Mouse (Mus musculus) right cerebral cortex, postnatal 36 days (tissue): ENCODE data around the gene Atm.

Experiments used
- DNase-seq, 2 experiments: peaks; one replicate each; pipeline ENCODE4 v3.0.0; 2022; ENCODE audit warnings: low spot score in 2 of 2, mixed read lengths in 1 of 2

The Atm gene

DNA sequence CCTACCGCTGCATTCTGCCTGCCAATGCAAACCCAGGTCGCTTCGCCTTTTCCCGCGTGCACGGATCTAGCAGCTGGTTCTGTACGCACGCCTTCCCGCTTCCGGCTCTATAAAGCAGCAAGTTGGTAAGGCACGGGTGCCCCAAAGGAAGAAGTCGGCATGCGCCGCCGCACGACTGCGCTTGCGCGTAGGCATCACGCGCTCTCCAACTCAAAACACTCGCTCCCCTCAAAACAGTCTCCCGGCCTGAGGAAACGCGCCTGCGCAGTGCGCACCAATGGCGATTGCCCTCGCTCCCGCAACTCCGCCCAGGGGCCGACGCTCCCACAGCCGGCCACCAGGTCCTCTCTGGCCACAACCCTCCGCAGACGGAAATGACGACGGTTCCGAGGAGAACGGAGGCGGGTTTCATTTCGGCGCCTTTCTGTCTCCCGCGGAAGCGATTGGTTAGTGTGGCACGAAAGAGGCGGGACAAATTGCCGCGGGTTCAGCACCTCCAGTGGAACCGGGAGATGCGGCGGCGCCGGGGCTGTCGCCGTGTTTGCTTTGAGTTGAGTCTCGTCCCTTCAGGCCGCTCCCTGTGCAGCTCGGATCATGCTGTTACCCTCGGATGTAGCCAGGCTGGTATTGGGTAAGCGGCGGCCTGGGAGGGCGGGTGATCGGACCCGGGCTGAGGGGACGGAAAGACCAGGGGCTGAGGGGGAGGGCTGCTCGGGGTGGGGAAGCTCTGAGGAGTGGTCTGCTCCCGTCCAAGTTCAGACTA lies at the start of gene Atm, which contains the start of gene Npat:
Atm (minus strand) TSS at position 183 of the 763 bp plus-strand sequence.
Npat (plus strand) TSS at position 490 of the 763 bp plus-strand sequence.
- DNase-seq, result peak; percentile 99

DNA sequence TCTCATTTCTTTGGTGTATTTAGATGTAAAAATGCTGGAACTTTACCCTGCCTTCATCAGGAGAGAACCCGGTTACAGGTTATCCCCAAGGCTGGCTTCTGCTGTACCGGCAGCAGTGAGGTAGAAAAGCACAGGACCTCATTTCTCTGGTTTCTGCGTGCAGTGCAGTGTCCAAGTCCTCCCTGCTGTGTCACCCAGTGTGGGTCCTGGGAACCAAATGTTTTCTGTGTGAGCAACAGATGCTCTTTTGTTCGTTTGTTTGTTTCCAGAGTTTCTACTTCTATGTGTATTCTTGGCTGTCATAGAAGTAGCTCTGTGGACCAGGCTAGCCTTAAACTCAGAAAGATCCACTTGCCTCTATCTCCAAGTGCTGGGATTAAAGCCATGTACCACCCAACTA lies 45.3 kb upstream of the Atm start:
- DNase-seq, result no peak

DNA sequence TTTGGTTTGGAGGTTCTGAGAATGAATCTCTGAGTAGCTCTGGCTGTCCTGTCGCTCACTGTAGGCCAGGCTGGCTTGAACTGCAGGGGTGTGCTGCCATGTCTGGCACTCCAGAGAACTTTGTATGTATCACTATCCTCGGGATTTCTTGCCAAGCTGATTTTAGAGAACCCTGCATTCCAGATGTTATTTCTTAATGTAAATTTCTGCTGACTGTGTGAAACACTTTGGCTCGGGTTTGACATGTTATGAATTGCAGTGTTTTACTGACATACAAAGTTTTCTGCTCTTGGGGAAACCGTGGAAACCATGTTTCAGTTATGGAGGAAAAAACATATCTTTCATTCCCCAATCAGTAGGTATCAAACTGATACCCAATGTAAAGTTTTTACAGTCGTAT lies 39.2 kb upstream of the Atm start:
- DNase-seq, result no peak

DNA sequence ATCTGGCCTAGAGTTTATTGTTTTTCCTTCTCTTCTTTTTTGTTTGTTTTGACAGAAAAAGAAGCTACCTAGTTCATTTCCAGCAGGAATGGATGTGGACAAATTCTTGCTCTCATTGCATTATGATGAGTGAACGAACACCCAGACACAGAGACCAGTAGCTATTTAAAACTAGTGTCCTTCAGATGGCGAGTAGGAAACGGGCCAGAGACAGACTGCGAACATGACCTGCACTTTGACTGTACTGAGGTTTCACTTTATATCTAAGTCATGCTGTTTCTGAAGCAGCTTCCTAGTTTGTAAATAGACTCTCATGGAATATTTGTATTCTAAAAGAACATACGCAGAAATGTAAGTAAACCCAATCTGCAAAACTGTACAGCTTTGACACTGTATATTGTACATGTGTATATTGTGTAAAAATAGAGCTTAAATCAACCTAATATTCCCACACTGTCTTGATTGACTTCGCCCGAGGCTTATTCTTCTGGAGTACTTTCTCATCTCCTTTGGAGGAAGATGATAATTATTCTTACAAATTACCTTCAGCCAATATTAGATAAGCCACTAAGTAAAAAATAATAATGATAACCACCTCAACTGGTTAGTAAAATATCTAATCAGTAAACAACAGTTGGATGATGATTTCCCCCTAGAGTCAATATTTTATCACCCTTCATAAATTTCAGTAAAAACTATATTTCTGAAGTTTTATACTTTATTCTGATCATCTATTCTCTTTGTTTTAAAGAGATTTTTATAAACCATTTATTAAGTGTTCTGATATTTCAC lies 36.2 kb upstream of the Atm start:
- DNase-seq, result no peak

DNA sequence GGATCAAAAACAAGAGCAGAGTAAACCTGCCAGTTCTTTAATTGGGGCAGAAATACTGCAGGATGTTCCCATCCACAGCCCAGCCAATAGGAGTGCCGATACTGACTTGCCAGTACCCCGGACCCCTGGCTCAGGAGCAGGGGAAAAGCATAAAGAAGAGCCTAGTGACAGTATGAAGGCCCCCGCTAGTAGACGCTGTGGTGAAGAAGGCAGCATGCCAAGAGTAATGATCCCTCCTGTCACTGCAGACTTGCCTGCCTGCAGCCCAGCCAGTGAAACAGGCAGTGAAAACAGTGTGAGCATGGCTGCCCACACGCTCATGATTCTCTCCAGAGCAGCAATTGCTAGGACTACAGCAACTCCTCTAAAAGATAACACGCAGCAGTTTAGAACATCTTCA lies 34.1 kb upstream of the Atm start:
- DNase-seq, result no peak

DNA sequence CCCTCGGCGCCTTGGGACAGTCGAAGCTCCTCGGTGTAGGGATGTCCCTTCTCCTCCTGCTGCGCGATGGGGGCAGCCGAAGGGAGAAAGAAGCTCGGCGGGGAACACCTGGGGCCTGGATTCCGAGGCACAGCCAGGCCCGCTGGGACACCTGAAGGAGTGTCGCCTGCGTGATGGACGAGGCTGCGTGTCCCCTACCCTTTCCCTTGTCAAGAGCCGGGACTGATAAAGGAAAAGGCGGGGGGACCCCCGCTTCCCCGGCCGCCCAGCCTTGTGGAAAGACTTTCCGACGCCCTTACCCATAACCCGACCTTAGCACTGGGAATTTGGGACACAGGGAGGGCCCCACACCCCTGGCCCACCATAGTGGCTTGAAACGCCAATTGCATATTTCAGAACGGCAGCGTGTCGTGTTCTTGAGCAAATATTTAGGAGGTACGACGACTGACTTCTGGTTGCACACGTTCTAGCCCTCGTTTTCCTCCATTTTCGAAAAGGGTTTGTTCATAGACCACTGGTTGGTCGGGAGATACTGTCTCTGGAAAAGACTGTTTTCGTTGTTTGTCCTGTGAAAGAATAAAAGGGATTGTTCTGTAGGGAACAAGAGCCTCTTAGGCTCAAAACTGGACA lies 911 bp upstream of the Atm start:
- peak in 1 of 2 experiments; percentile 8 for DNase-seq

DNA sequence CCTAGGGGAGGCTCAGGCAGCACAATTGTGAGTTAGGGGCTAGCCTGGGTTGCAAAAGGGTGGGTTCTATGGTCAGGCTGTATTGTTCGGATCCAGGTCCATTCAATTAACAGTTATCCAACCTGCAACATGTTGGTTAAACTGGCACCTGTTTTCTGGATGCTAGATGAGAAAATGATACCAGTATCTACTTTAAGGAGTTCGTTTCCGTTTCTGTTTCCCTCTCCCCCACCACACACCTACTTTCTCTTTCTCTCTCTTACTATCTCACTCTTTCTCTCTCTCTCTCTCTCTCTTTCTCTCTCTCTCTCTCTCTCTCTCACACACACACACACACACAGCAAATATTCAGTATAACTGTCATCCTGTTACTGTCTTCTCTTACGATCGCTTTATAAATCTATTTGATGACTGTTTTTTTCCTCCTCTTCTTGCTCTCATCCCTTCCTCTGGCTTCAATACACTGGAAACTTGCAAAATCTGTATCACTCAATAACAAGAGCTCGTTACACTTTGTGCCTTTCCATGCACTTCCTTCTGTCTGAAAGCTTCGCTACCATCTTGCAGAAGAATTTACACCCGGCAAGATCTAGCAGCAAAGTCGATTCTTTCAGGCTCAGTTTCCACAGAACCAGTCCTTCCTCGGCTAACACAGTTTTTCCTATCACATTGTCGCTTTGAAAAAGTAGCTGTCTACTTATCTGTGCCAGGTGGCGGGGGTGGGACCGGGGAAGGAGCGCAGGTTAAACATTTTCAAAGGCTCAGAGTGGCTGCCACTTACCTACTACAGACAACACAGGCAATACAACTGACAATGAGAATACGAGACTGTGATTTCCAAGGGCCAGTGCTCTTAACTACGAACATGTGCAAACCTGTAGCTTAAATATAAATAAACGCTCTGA lies 872 bp downstream of the Atm start:
- no peak for DNase-seq

DNA sequence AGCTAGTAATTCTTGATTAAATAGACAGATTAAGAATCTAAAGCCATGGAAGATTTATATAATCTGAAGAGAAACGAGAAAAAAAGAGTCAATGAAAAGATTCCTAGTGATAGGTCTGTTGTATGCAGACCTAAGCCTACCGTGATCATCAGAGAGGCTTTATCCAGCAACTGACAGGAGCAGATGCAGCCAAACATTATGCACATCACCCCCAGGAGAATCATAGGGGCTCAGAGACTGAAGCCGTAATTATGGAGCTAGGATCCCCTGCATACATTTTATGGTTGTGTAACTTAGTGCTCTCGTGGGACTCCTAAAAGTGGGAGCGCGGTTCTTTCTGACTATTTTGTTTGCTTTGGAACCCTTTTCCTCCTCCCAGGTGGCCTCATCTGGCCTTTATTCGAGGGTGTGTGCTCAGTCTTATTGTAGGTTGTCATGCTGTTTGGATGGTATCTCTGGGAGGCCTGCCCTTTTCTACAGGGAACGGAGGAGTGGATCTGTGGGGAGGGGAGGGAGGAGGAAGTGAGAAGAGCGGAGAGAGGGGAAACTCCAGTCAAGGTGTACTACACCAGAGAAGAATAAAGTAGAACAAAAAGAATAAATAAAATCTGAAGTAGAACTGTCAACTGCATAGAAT lies 19.0 kb downstream of the Atm start:
- DNase-seq, result no peak

DNA sequence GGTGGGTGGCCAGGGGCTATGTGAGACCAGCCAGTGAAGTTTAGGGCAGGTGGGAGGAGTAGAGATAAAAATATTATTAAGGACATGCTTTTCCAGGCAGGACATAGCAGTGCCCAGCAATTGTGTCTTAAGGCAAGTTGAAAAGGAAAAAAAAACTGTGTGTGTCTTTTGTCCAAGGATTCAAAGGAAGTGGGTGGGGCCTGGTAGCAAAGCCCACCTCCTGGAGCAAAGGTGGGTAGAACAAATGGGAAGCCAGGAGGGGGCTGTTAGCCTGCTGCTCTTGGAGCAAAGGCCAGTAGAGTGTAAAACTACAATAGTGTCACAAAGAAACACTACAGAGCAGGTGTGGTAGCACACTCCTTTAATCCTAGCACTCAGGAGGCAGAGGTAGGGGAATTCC lies 22.4 kb downstream of the Atm start:
- no peak for DNase-seq

DNA sequence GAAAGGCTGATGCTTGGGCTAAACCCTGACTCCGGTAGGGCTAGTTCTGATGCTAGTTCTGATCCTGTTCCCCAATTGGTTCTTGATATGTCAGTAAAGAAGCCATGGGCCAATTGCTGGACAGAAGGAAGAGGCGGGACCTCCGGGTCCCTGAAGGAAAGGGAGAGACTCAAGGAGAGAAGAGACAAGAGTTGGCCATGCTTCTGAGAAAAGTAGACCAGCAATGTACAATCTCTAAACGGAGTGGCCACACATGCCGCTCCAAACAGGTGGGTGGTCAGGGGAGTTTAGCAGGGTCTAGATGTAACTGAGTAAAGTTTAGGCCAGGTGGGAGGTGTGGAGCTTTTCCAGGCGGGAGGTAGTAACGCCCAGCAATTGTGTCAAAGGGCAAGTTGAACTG lies 28.5 kb downstream of the Atm start:
- no peak for DNase-seq

DNA sequence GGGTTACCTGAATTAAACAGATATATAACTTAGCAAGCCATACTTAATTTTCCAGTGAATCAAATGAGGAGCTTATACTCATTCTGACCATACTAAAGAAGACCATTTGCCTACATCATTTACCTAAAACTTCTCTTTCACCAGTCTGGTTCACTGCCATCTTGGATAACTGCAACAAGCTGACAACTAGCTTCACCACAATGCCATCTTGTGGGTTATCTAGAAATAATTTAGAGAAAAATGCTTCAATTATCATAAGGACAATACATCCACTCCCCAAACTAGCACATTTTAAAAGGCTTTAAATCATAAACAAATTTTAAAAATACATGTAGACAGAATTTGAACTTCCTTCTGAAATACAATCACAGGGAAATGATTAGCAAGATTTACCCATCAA lies 50.7 kb downstream of the Atm start:
- DNase-seq, result no peak

DNA sequence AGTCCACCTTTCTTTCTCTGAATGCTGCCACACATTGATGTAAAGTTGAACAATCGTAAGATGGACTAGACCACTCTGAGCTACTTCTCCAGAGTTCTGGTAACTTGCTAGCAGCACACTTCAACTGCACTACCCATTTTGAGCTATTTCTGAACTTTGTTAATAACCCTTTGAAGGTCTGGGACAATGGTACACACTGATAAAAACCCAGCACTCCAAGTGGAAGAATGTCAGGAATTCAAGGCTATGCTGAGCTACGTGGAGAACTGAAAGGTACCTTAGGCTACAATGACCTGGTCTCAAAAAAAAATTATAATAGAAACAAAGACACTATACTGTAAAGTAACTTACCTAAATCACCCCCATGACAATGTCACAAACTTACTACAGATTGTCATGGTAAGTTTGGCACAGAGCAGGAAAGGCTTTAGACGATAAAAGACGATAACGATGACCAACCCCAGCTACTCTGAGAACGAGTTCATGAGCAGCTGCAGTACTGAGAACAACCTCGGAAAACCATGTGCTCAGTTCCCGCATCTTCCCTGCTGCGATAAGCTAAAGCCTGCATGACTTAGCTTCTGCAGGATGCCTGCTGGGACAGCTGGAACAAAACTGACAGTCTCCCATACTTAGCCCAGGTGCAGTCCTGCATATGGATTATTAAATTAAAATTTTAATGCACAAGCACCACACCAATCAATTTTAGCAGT lies 63.6 kb downstream of the Atm start:
- DNase-seq, result no peak

DNA sequence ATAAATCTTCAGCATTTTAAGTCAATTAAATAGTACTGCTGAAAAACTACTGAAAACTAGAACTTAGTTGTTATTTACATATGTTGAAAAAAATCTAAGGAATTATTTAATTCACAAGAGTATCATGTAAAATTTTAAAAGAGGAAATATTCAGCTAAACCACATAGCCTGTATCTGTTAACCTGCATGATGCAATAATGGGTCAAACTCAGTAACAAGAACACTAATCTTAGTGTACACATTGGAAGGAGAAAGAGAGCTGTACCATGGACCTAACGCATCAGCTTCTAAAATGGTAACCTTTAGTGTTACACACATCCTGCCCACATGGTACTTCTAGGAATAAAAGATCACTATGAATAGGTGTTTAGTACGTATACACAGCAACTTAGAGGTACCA lies 84.5 kb downstream of the Atm start:
- no peak for DNase-seq

DNA sequence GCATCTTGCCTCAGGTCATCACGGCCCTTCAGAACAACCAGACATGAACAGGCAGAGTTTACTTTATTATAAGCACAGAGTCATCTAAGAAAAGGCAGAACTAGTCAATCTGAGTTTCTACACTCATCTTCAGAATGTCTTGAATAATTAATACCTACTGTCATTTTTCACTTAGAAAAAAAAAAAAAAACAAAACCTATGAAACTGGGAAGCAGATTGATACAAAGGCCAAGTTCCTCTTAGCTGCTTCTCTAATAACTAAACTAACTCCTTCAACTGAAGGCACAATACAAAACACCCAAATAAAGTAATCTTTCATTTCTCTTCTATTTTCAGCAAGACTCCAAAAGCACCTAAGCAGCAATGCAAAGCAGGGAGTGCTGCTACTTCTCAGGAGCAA lies 85.9 kb downstream of the Atm start:
- DNase-seq, result no peak

DNA sequence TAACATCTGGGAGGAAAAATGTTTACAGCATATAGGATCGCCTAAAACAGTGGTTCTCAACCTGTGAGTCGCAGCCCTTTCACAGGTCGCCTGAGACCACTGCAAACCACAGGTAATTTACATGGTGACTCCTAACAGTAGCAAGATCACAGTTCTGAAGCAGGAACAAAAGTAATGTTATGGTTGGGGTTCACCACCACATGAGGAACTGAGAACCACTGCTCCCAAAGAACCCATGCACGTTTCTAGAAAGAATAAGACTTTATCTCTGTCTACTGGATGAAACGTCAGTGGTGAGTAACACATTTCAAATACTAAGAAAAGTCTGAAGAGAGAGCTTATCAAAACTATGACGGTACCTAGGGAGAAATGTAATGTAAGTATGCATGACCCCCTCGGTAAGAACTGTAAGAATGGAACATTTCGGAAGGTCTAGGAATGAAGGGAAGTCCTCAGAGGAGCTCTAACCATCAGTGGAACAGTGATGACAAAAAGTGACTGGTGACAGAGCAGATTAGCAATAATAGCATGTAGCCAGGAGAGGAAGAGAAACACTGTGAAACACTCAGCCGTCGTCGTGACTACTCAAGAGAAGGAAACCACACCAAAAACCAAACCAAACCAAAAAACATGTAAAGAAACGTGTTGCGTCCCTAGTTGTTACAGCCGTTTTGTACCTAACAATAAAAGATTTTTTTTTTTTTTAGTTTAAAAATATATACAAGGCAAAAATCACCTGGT lies 100.5 kb downstream of the Atm start:
- DNase-seq, result no peak

DNA sequence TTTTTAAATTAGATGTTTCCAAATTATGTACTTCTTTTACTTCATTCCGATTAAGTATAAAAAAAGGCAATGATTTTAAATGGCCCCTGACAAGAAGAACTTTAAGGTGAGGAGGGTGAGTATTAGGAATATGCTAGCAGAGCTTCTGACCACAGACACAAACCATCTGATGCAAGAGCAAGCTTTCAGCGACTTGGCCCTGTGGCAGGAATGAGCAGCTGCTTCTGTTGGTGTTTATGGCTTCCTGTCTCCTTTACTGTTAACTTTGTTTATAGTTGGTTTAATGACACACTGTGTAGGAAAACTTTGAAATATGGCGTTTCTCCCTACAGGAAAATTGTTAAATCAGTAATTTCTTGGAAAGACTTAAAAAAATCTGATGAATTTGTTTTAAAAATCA lies 108.9 kb downstream of the Atm start:
- DNase-seq, result no peak

DNA sequence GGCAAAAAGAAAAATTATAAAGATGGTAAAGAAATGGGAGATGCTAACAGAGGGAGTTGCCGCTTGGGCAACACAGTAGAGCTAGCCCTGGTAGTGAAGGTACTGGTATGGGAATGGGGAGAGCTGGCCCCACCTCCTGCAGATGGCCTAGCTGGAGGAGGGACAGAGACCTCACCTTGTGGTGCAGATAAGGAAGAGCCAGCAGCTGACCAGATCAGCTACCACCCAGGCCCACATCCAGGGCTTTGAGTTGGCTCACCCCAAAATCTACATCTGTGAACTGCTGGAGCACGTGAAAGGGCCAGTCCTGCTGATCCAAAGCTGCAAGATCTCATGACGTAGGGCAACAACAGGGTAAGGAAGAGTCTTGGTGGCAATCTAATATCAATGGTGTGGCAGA lies 109.8 kb downstream of the Atm start:
- DNase-seq, result no peak

DNA sequence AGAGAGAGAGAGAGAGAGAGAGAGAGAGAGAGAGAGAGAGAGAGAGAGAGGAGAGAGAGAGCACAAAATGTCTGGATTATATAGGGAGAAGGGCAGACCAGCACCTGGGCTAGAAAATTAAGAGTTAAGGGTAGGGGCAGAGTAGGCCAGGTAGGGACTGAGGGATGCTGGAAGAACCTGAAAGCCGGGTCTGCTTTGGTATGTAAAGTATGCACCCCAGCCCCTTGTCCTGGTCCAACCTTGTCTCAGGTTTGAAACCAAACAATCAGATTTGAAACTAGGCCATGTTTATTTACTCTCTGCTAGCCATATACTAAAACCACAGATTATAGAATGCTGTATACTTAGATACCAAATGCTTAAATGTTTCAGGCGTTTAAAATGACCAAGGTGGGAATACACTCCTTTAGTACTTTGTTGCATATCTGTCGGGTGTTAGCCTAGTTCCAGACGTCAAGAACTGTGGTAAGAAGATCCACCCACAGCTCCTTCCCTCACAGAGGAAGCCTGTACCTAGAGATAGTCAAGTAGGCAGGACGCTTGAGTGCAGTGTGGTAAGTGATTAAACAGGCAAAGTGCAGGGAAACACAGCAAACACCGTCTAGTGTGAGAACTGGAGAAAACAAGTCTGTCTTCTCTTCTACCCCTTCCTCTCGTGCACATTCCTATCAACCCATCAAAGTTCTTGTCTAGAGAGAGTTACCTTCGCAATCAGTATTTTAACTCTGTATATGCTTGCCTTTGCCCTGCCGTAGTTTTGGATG lies 114.2 kb downstream of the Atm start:
- DNase-seq, result no peak

DNA sequence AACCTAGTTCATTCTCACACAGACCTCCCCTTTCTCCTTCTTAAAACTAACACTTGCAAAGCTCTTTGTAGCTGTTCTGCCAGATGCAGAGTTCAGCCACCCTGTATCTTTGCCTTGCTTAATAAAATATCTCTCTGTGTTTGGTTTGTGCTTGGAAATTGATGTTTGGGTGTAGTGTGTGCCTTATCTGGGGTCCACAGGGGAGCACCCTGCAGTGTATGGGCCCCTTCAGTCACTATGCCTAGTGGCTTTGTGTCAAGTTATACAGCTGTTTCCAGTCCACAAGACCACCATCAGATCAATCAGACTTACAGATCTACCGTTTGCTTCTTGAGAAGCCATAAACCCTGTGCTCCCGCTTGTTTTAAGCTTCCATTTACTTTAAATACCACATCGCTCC lies 127.1 kb downstream of the Atm start:
- no peak for DNase-seq
